Mouse (Mus musculus) hindbrain, embryonic 15.5 days (tissue): ENCODE results near the gene Arid1b. TPM values are rescaled to one million over a fixed set of nuclear protein-coding genes. Genes with fewer than 3 reads are reported as not detected.

Experiments used
- ATAC-seq: fragments of 200-750 bp; cut with Nextera tagmentation; 2 replicates; pipeline ENCODE4 v1.8.0; 2017; ENCODE audit warnings: low read depth, moderate number of reproducible peaks, moderate TSS enrichment; ENCODE audit not compliant: low FRiP score
- H3K27ac ChIP-seq: fragments of 300-500 bp; sonication (generic); replicated peaks from 2 replicates; pipeline ENCODE4 v1.5.1; 2015; ENCODE audit warnings: mild to moderate bottlenecking, inconsistent platforms
- H3K27me3 ChIP-seq: fragments of 300-500 bp; sonication (generic); 2 replicates; pipeline ENCODE4 v1.6.1; 2015; ENCODE audit warnings: control low read depth, inconsistent platforms
- H3K36me3 ChIP-seq: fragments of 300-500 bp; sonication (generic); 2 replicates; pipeline ENCODE4 v1.6.1; 2015; ENCODE audit warnings: control low read depth, inconsistent platforms
- H3K4me1 ChIP-seq: fragments of 300-500 bp; sonication (generic); replicated peaks from 2 replicates; pipeline ENCODE4 v1.6.1; 2015; ENCODE audit warnings: control low read depth, inconsistent platforms
- H3K4me2 ChIP-seq: fragments of 300-500 bp; sonication (generic); 2 replicates; pipeline ENCODE4 v1.6.1; 2015; ENCODE audit warnings: moderate library complexity, mild to moderate bottlenecking, inconsistent platforms
- H3K4me3 ChIP-seq: fragments of 300-500 bp; sonication (generic); 2 replicates; pipeline ENCODE4 v1.5.1; 2015; ENCODE audit warnings: mild to moderate bottlenecking, inconsistent platforms
- H3K9ac ChIP-seq: fragments of 300-500 bp; sonication (generic); 2 replicates; pipeline ENCODE4 v1.6.1; 2015; ENCODE audit warnings: inconsistent platforms
- H3K9me3 ChIP-seq: fragments of 300-500 bp; sonication (generic); 2 replicates; pipeline ENCODE4 v1.6.1; 2016; ENCODE audit warnings: control low read depth, inconsistent platforms
- WGBS: fragments of 180-500 bp; shearing (Covaris S2); methylation state at CpG from one replicate; pipeline ENCODE4 v1.1.7; 2015; 5-methylcytosine and 5-hydroxymethylcytosine counted together
- polyA plus RNA-seq: library from polyadenylated mRNA; unstranded; fragments of >200 nt; fragmentation: Nextera tagmentation; extraction: Ambion mirVana; gene quantifications from 2 replicates; pipeline ENCODE4 v1.2.1, GENCODE M21; 2015

The Arid1b gene
- polyA plus RNA-seq, 1 experiment from 2014 or later = 14.3 TPM

DNA sequence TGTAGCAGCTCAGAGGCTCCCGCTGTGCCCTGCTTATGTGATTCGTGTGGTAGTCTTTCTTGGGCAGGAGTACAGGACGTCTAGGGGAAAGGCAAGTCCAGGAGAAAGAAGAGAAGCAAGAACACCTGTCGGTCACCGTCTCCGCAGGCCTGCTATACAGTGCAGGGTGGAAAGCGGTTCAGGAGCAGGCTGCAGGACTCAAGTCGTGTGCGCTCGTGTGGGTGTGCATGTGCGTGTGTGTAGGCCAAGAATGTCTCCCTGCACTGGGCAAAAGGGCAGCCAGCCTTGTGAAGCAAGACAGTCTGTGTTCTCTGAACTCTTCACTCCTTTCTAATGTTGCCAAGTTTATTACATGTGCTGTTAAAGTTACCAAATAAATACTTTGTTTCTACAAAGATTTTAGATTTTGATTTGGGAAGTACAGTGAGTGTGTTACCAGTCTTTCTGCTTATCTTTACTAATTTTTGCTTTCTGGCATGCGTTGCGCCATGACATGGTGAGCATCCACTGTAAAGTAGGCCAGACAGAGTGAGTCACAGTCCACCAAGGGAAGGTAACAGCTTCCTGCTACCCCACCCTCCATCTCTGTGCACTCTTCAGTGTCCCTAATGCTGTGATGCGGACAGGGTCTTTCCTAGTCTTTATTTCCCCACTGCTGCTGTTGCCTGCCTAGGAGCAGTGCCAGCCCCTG lies 138.3 kb downstream of the Arid1b start:
- Histone ChIP-seq H3K4me3 (no peak overlapping the region), H3K27ac (no peak overlapping the region), H3K4me2 (no peak overlapping the region), H3K27me3 (no peaks in the 10 kb centered on the region), H3K9me3 (no peaks in the 10 kb centered on the region), H3K9ac (no peak overlapping the region), H3K36me3 (no peaks in the 10 kb centered on the region), H3K4me1 (peaks cover 21% of the 10 kb centered on the region)
- WGBS = 90% methylated on average over 14 of the region's 14 CpGs
- no peak for ATAC-seq

DNA sequence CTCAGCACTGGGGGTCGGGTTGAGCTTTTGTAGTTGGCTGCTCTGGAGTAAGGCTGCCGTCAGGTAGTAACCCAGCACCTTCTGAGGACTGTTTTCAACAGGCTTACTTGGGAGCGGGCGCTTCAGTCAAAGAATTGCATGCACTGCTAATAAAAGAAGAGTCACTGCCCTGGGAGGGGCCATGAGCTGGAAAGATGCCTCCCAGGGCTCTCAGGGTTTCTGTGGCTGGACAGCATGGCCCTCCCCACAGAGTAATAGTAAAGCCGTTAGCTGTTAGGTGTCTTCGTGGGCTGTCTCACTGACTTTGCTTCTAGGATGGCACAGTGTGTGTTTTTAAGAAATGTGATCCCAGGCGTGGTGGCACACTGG lies 138.8 kb downstream of the Arid1b start:
- no peak overlapping the region for H3K9ac ChIP-seq
- H3K4me3 ChIP-seq = no peak overlapping the region
- H3K4me2 ChIP-seq = no peak overlapping the region
- H3K36me3 ChIP-seq = no peaks in the 10 kb centered on the region
- no peaks in the 10 kb centered on the region for H3K9me3 ChIP-seq
- peaks cover 25% of the 10 kb centered on the region for H3K4me1 ChIP-seq
- 86% methylated on average over 7 of the region's 7 CpGs for WGBS
- no peak for ATAC-seq
- H3K27me3 ChIP-seq = no peaks in the 10 kb centered on the region
- H3K27ac ChIP-seq = no peak overlapping the region

DNA sequence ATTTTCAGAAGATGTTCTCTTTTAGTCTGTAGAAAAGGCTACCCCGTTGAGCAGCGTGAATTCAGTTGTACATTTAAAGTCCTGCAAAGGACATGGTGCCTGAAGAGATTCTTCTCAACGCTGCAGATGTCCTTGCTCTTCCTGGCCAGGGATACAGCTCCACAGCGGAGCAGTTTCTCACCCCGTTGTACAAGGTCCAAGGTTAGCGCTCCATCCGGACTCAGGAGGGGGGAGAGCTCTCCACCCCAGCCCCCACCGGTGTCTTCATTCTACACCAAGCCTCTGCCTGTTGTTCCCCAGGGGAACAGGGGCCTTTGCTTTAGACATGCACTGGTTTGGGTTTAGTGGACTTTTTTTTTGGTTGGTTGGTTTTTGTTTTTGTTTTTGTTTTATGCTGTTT lies 139.7 kb downstream of the Arid1b start:
- ATAC-seq = no peak
- Histone ChIP-seq H3K27me3 (no peaks in the 10 kb centered on the region), H3K27ac (no peak overlapping the region), H3K36me3 (no peaks in the 10 kb centered on the region), H3K4me2 (no peak overlapping the region), H3K9ac (no peak overlapping the region), H3K9me3 (no peaks in the 10 kb centered on the region), H3K4me1 (peaks cover 33% of the 10 kb centered on the region), H3K4me3 (no peak overlapping the region)
- WGBS = 66% methylated on average over 8 of the region's 8 CpGs

DNA sequence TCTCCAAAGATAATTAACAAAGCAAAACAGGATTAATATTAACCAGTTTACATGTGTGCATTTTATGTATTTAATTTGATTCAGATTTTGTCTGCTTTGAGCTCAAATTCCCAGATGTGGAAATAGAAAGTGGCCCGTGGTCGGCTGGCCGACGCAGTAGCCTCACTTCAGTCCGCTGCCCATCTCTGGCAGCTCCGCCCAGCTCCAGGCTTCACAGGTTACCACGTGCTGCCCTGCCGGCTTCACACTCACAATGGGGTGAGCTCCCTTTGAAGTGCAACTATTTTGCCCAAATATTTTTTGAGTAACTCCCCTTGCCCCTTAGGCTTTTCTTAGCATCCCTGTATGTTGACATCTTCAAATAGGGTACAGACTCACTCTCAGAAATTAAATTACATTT lies 140.1 kb downstream of the Arid1b start:
- ATAC-seq = no peak
- no peaks in the 10 kb centered on the region for H3K9me3 ChIP-seq
- H3K27ac ChIP-seq = no peak overlapping the region
- H3K4me2 ChIP-seq = no peak overlapping the region
- H3K36me3 ChIP-seq = no peaks in the 10 kb centered on the region
- H3K9ac ChIP-seq = no peak overlapping the region
- WGBS = 72% methylated on average over 8 of the region's 8 CpGs
- peaks cover 38% of the 10 kb centered on the region for H3K4me1 ChIP-seq
- no peak overlapping the region for H3K4me3 ChIP-seq
- no peaks in the 10 kb centered on the region for H3K27me3 ChIP-seq

DNA sequence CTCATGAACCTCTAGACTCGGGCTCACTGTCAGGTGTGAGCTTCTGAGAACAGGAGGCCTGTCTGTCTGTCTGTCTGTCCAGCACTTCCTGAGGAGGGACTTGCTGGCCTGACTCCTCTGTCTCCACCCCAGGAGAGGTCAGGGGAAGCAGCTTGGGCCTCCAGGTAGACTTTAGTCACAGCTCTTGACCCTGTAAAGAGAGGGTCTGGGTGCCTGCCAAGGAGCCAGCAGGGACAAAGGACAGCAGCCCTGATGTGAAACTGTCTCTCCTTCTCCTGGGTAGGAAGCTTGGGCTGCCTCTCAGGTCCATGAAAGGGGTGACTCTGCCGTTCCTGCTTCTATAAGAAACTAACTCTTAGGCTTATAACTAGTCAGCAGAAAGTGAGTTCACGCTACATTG lies 143.8 kb downstream of the Arid1b start:
- no peak overlapping the region for H3K4me2 ChIP-seq
- peak overlapping the region; percentile 82; the same call in 1 of the 2 replicates for H3K27ac ChIP-seq
- H3K9ac ChIP-seq = no peak overlapping the region
- H3K36me3 ChIP-seq = no peaks in the 10 kb centered on the region
- WGBS = 68% methylated on average over 3 of the region's 3 CpGs
- no peaks in the 10 kb centered on the region for H3K9me3 ChIP-seq
- H3K4me3 ChIP-seq = no peak overlapping the region
- H3K27me3 ChIP-seq = no peaks in the 10 kb centered on the region
- no peak for ATAC-seq
- peaks cover 54% of the 10 kb centered on the region for H3K4me1 ChIP-seq

DNA sequence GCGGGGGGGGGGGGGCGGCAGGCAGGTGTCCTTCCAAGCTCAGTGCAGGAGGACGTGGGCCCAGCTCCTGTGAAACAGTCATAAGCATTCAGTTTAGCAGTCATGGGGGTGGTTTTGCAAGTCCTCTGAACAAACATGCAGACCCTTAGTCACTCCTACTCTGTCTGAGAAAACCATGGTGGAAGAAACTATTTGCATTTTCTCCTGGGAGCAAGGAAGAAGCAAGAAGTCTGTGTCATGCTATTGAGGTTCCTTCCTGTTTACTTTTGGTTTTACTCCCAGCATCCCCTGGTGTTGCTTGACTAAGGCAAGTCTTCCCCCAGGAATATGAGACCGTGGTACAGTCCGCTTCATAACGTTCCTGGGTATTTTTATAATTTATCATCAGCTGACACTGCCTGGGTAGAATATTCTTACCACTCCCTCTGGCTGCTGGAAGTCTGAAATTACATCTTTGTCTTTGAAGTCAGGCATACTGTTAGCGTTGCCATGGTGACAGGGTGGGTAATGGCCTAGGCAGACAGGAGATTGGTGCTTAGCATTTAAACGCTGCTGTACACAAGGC lies 144.6 kb downstream of the Arid1b start:
- H3K4me2 ChIP-seq = peak overlapping the region; percentile 38
- peak overlapping the region; percentile 82 for H3K27ac ChIP-seq
- H3K36me3 ChIP-seq = no peaks in the 10 kb centered on the region
- no peaks in the 10 kb centered on the region for H3K27me3 ChIP-seq
- H3K4me1 ChIP-seq = peaks cover 55% of the 10 kb centered on the region
- ATAC-seq = peak; percentile 85
- H3K9ac ChIP-seq = no peak overlapping the region
- WGBS = 13% methylated on average over 8 of the region's 8 CpGs
- no peaks in the 10 kb centered on the region for H3K9me3 ChIP-seq
- no peak overlapping the region for H3K4me3 ChIP-seq

DNA sequence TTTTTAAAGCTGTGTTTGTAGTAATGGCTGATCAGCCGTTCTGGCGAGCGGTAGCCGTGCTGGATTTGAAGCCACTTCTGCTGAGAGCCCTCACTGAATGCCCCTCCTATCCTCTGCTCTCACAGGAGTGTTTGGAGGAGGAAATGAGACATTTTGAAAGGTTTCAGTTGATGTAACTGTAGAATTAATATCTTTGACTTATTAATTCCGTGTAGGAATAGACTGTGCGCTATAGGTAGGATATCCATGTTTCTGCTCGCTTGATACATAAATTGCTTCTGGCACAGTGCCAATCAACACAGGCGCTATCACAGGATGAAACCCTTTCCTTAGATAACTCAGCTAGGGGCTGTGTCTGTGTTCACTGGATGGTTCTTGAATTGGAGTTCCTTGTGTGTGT lies 145.4 kb downstream of the Arid1b start:
- no peak overlapping the region for H3K9ac ChIP-seq
- H3K4me2 ChIP-seq = peak overlapping the region; percentile 38; the same call in 1 of the 2 replicates
- 25% methylated on average over 8 of the region's 8 CpGs for WGBS
- H3K4me3 ChIP-seq = no peak overlapping the region
- H3K27me3 ChIP-seq = no peaks in the 10 kb centered on the region
- peaks cover 55% of the 10 kb centered on the region for H3K4me1 ChIP-seq
- ATAC-seq = no peak
- H3K27ac ChIP-seq = peak overlapping the region; percentile 82
- H3K36me3 ChIP-seq = no peaks in the 10 kb centered on the region
- H3K9me3 ChIP-seq = no peaks in the 10 kb centered on the region

DNA sequence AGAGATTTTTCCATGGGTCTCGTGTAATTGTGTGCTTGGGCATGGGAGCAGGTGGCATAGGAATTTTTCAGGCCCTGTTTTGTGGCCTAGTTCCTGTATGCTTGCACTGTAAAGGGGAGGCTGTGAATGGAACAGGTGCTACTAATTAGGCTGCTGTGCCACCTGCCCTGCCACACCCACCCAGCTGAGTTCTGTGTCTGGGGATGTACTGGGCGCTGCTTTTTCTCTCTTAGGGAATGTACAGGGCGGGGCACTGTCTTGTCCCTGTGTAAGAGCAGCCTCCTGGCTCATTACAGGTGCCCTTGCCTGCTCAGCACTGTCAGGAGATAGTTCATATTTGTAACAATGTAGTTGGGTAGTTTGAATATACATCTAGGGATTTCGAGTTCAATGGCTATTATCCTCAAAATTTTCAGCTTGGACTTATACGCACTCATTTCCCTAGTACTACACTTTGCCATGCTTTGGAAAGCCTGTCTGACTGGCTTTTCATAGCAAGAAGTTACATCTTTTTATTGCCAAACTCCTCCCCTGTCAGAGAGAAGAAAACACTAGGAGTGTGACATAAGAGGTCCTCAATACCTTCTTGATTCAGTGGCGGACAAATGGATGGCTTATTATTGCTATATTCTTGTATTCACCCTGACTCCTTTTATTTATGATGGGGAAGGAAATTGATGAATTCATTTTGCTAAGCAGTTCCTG lies 149.8 kb downstream of the Arid1b start:
- Histone ChIP-seq H3K9ac (no peak overlapping the region), H3K4me1 (peaks cover 32% of the 10 kb centered on the region), H3K36me3 (no peaks in the 10 kb centered on the region), H3K4me3 (no peak overlapping the region), H3K27me3 (no peaks in the 10 kb centered on the region), H3K27ac (no peak overlapping the region), H3K9me3 (no peaks in the 10 kb centered on the region), H3K4me2 (no peak overlapping the region)
- WGBS = 78% methylated on average over 6 of the region's 6 CpGs
- no peak for ATAC-seq

DNA sequence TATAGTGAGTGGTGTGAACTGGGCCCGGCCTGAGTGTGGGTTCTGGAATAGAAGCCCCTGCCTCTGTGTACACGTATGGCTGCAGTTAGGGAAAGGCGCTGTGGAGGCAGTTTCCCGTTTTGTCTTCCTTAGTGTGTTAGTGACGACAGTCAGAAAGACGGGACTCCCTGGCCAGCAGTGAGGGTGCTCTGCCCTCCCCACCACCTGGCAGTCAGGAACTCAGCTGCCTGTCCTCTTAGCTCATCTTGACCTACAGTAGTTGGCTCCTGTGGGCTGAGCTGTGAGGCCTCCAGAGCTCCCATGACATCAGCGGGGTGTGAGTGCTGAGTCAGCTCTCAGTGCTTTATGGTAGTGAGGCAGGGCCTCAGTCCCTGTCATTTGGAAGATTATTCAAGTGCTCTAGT lies 156.5 kb downstream of the Arid1b start:
- Histone ChIP-seq H3K36me3 (no peaks in the 10 kb centered on the region), H3K9me3 (no peaks in the 10 kb centered on the region), H3K4me3 (no peak overlapping the region), H3K9ac (no peak overlapping the region), H3K27me3 (no peaks in the 10 kb centered on the region), H3K27ac (0 out of 2 replicates have a peak overlapping the region, but pooled peaks have one; percentile 25), H3K4me1 (peaks cover 31% of the 10 kb centered on the region), H3K4me2 (no peak overlapping the region)
- ATAC-seq = no peak
- 63% methylated on average over 7 of the region's 7 CpGs for WGBS

DNA sequence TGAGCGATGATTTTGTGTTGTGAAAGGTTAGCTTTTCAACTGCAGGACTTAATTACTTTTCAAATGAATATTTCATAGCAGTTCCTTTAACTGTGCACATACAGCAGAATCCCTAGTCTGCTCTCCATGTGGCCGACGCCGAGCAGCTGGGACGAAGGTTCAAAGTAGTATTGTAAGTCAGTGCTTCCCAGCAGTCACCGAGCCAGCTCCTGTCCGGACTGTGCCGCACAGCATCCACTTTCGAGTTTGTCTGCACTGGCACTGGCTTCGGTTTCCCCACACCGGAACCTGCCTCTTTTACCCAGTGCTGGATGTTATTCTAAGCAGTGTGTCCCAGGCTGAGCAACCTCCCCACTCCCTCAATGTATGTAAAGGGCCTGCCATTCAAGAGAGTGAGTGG lies 157.7 kb downstream of the Arid1b start:
- Histone ChIP-seq H3K9ac (no peak overlapping the region), H3K9me3 (no peaks in the 10 kb centered on the region), H3K4me1 (peaks cover 36% of the 10 kb centered on the region), H3K4me3 (no peak overlapping the region), H3K27me3 (no peaks in the 10 kb centered on the region), H3K4me2 (no peak overlapping the region), H3K27ac (no peak overlapping the region), H3K36me3 (no peaks in the 10 kb centered on the region)
- peak; percentile 76; the same call in 1 of the 2 replicates for ATAC-seq
- WGBS = 37% methylated on average over 11 of the region's 11 CpGs

DNA sequence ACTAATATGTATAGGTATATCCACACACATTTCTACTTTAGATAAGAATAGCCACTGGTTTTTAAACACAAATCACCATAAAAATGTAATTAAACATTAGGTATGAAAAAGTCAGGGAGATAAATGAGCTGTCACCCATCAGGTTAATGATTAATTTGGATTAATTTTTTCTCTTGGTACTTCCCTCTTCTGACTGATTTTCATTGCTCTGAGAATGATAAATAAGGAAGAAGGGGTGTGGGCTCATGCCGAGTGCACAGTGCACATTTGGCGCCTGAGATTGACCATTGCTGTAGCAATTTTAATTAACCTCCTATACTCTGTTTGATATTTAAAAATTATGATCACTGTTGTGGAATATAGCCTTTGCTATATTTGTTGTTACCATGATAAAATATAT lies 159.3 kb downstream of the Arid1b start:
- peaks cover 43% of the 10 kb centered on the region for H3K4me1 ChIP-seq
- no peaks in the 10 kb centered on the region for H3K9me3 ChIP-seq
- H3K27me3 ChIP-seq = no peaks in the 10 kb centered on the region
- no peak overlapping the region for H3K4me3 ChIP-seq
- no peak overlapping the region for H3K27ac ChIP-seq
- H3K9ac ChIP-seq = no peak overlapping the region
- H3K36me3 ChIP-seq = no peaks in the 10 kb centered on the region
- no peak overlapping the region for H3K4me2 ChIP-seq
- ATAC-seq = no peak
- WGBS = 57% methylated on average over 2 of the region's 2 CpGs

DNA sequence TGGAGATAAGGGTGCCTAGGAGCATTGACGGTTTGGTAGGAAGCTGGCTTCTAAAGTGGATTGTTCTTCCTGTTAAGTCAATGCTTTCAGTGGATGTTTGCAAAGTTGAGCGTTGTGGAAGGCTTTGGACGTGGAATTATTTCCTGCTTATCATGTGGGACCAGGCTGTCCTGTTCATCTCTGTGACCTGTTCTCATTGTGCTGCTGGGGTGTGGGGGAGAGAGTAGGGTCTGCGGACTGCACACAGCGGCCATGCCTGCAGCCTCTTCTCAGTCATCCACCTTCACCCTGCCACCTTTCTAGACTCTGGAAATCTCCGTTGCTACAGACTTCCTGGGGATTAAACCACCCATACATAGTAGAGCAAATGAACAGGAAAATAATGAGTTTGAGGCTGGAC lies 160.2 kb downstream of the Arid1b start:
- Histone ChIP-seq H3K9me3 (no peaks in the 10 kb centered on the region), H3K4me2 (no peak overlapping the region), H3K9ac (no peak overlapping the region), H3K36me3 (no peaks in the 10 kb centered on the region), H3K4me1 (peaks cover 43% of the 10 kb centered on the region), H3K27ac (no peak overlapping the region), H3K27me3 (no peaks in the 10 kb centered on the region), H3K4me3 (no peak overlapping the region)
- no peak for ATAC-seq
- 77% methylated on average over 6 of the region's 6 CpGs for WGBS
